22 mouse cellular contexts compared by ENCODE assay signal in genomic region chr7:66601846-66602245, GRCm38 (mm10).
DNase-seq lines count a peak whose midpoint lies in the region; ATAC-seq and TF ChIP-seq lines count a peak whose summit lies in the region.
"Had no signal": no experiment of that assay in that cellular context is flagged by ENCODE, and none has a peak within 500 bp of the region (broad histone marks: within the 10 kb centered on the region; RNA-seq: fewer than 3 reads in every experiment).

No protein-coding gene starts in this region.

- no peak overlapping the region for H3K27ac ChIP-seq in intestine, postnatal 0 days (ENCODE audit: low read depth, low read length)
- no peak overlapping the region for H3K27ac ChIP-seq in lung, postnatal 0 days (ENCODE audit: low read length)
- H3K27ac ChIP-seq: embryonic facial prominence, embryonic 10.5 days; forebrain, embryonic 15.5 days; heart, embryonic 10.5 days; hindbrain, embryonic 13.5 days; hindbrain, postnatal 0 days had no signal

- no peak overlapping the region for H3K4me2 ChIP-seq in intestine, postnatal 0 days (replicated peaks; ENCODE audit: low read depth)
- H3K4me2 ChIP-seq in lung, postnatal 0 days (replicated peaks; ENCODE audit: low read depth, low read length), result no peak overlapping the region
- H3K4me2 ChIP-seq: forebrain, embryonic 15.5 days; hindbrain, embryonic 13.5 days had no signal

- no peak overlapping the region for H3K9ac ChIP-seq in intestine, postnatal 0 days (ENCODE audit: low read depth, low read length)
- H3K9ac ChIP-seq in lung, postnatal 0 days (replicated peaks; ENCODE audit: low read depth), result no peak overlapping the region
- H3K9ac ChIP-seq: forebrain, embryonic 15.5 days; hindbrain, embryonic 13.5 days had no signal

- peak; percentile 56 for ATAC-seq in intestine, postnatal 0 days
- no peak for ATAC-seq in lung, postnatal 0 days
- ATAC-seq: forebrain, embryonic 15.5 days; hindbrain, postnatal 0 days had no signal

- no peaks in the 10 kb centered on the region for H3K36me3 ChIP-seq in intestine, postnatal 0 days (ENCODE audit: control insufficient read depth, insufficient read depth)
- no peaks in the 10 kb centered on the region for H3K36me3 ChIP-seq in lung, postnatal 0 days (ENCODE audit: insufficient read depth, low read length)
- H3K36me3 ChIP-seq: embryonic facial prominence, embryonic 10.5 days; forebrain, embryonic 15.5 days; heart, embryonic 10.5 days; hindbrain, embryonic 13.5 days had no signal

- no peaks in the 10 kb centered on the region for H3K27me3 ChIP-seq in intestine, postnatal 0 days (replicated peaks; ENCODE audit: control insufficient read depth, insufficient read depth, low read length)
- no peaks in the 10 kb centered on the region for H3K27me3 ChIP-seq in lung, postnatal 0 days (replicated peaks; ENCODE audit: insufficient read depth, low read length)
- H3K27me3 ChIP-seq: forebrain, embryonic 15.5 days; hindbrain, embryonic 13.5 days had no signal

- H3K4me1 ChIP-seq in intestine, postnatal 0 days (replicated peaks; ENCODE audit: control insufficient read depth, insufficient read depth, low read length), result peaks cover 5% of the 10 kb centered on the region; the same call in 1 of the 2 replicates
- H3K4me1 ChIP-seq in lung, postnatal 0 days (ENCODE audit: insufficient read depth, low read depth, low read length), result peaks cover 4% of the 10 kb centered on the region; the same call in 1 of the 2 replicates
- H3K4me1 ChIP-seq: embryonic facial prominence, embryonic 10.5 days; forebrain, embryonic 15.5 days; heart, embryonic 10.5 days; hindbrain, embryonic 13.5 days had no signal

- no peak for TF ChIP-seq EP300 in lung, postnatal 0 days (IDR thresholded peaks at IDR 0.05)

- no peak overlapping the region for H3K4me3 ChIP-seq in intestine, postnatal 0 days (ENCODE audit: low read depth, low read length)
- no peak overlapping the region for H3K4me3 ChIP-seq in lung, postnatal 0 days (ENCODE audit: low read depth, low read length)
- H3K4me3 ChIP-seq: embryonic facial prominence, embryonic 10.5 days; erythroblast, embryonic 14.5 days; forebrain, embryonic 15.5 days; heart, embryonic 10.5 days; hindbrain, embryonic 13.5 days had no signal

- no peak for TF ChIP-seq CTCF in intestine, postnatal 0 days (IDR thresholded peaks at IDR 0.05; ENCODE audit: low read depth)
- TF ChIP-seq CTCF in lung, postnatal 0 days (IDR thresholded peaks at IDR 0.05), result no peak

- no peaks in the 10 kb centered on the region for H3K9me3 ChIP-seq in intestine, postnatal 0 days (ENCODE audit: control insufficient read depth)
- H3K9me3 ChIP-seq in lung, postnatal 0 days (ENCODE audit: low read length), result no peaks in the 10 kb centered on the region
- H3K9me3 ChIP-seq: embryonic facial prominence, embryonic 10.5 days; forebrain, embryonic 15.5 days; heart, embryonic 10.5 days; hindbrain, embryonic 13.5 days had no signal

- peak; percentile 86 for DNase-seq in 416B (ENCODE audit: low read depth)
- DNase-seq in NIH3T3 (ENCODE audit: low read depth), result peak; percentile 26
- peak; percentile 40 for DNase-seq in fibroblast of lung, adult 2 months (ENCODE audit: low read depth)
- no peak for DNase-seq in retina, postnatal 1 day
- DNase-seq in cerebellum, adult 9-10 months, result no peak
- no peak for DNase-seq in lung, postnatal 0 days (ENCODE audit: low spot score)
- DNase-seq in urinary bladder, postnatal 14 days (ENCODE audit: low spot score), result no peak
- DNase-seq: adrenal gland, postnatal 10 days; cerebellum, adult 11-12 months; cerebellum, adult 9-11 months; cerebellum, postnatal 36 days; heart, adult 18-20 months; heart, postnatal 10 days; heart, postnatal 4 days; kidney, adult 11 months had no signal

Comparison
In these comparisons a context has a peak if more than half of its experiments do, and no peak if none do; other contexts are left out.
1. DNase-seq: peak in 416B (single experiment), NIH3T3 (single experiment) and fibroblast of lung, adult 2 months (single experiment); none in retina, postnatal 1 day (single experiment), cerebellum, adult 9-10 months (single experiment), lung, postnatal 0 days (single experiment) and urinary bladder, postnatal 14 days (single experiment).